Mouse (Mus musculus) heart, postnatal 0 days (tissue): Measurements from ENCODE around the gene Top3a.

Experiments
- CTCF ChIP-seq: IDR thresholded peaks from 2 replicates; pipeline ENCODE4 v1.5.1; 2016; ENCODE audit warnings: antibody characterized with exemption, control low read depth, low read depth
- EP300 ChIP-seq: IDR thresholded peaks from 2 replicates; pipeline ENCODE4 v1.6.1; 2016; ENCODE audit warnings: antibody characterized with exemption, low read depth

- TF ChIP-seq CTCF: no peak
- TF ChIP-seq EP300: no peak
These were observed 69.5 kb downstream of the Top3a start for GRCm38 (mm10) chr11:60707672-60708071.
